Mouse (Mus musculus): ENCODE data around the gene Pdia4.
A peak's percentile ranks its signal among the peaks of the same experiment; 100 is the strongest.

DNA sequence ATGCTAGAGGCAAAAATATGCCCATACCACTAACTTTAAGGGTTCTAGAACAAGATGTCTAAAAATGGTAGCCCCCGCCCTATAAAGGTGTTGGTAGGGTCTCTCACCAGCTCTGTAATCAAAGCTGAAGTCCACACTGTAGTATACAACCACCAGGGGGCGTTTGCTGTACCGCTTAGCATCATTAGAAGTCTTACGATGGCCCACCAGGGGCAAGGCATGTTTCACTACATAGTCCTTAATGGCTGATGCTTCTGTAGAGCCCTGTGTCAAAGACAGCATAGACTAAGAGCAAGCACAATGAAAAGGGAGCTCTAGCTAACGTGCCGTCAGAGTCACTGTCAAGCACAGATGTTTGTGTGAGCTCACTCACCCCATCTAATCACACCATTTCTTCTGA, 14.2 kb downstream of the Pdia4 start:
- TF ChIP-seq MEF2A (IDR thresholded peaks at IDR 0.05; ENCODE audit: extremely low read depth, insufficient replicate concordance, low read depth, low read length, poor library complexity, severe bottlenecking) (no peak), SIN3A (IDR thresholded peaks at IDR 0.05; ENCODE audit: low read length) (peak; percentile 33; the same call in 1 of the 2 replicates), POLR2A (IDR thresholded peaks at IDR 0.05; ENCODE audit: control insufficient read depth in 1 of 2, insufficient read depth in 1 of 2, low read depth in 1 of 2, low read length in 2 of 2, poor library complexity in 1 of 2) (no peak), MAZ (IDR thresholded peaks at IDR 0.05; ENCODE audit: low read depth, low read length) (no peak), MYB (IDR thresholded peaks at IDR 0.05; ENCODE audit: low read depth, low read length) (no peak), GATA1 (IDR thresholded peaks at IDR 0.05; ENCODE audit: low read depth, low read length) (no peak), ELF1 (IDR thresholded peaks at IDR 0.05; ENCODE audit: low read depth, low read length) (no peak), CTCF (IDR thresholded peaks at IDR 0.05 in 2 of 3, conservative IDR thresholded peaks at IDR 0.05 in 1 of 3; ENCODE audit: control insufficient read depth in 1 of 3, insufficient read depth in 1 of 3, low read depth in 2 of 3, low read length in 3 of 3, poor library complexity in 1 of 3, severe bottlenecking in 1 of 3) (peak; percentile 63 to 78 (median 77)), POLR2AphosphoS2 (IDR thresholded peaks at IDR 0.05; ENCODE audit: low read length) (no peak), E2F4 (IDR thresholded peaks at IDR 0.05; ENCODE audit: borderline replicate concordance, low read depth, low read length) (no peak), MAX (IDR thresholded peaks at IDR 0.05; ENCODE audit: low read length) (no peak)
